Mouse (Mus musculus): ENCODE measurements around the gene Jdp2.
"Not testable (repeated sequence)": the region's sequence is repeated elsewhere in the genome, so short reads cannot be mapped to it uniquely, and the experiment has no call there.

The Jdp2 gene

DNA sequence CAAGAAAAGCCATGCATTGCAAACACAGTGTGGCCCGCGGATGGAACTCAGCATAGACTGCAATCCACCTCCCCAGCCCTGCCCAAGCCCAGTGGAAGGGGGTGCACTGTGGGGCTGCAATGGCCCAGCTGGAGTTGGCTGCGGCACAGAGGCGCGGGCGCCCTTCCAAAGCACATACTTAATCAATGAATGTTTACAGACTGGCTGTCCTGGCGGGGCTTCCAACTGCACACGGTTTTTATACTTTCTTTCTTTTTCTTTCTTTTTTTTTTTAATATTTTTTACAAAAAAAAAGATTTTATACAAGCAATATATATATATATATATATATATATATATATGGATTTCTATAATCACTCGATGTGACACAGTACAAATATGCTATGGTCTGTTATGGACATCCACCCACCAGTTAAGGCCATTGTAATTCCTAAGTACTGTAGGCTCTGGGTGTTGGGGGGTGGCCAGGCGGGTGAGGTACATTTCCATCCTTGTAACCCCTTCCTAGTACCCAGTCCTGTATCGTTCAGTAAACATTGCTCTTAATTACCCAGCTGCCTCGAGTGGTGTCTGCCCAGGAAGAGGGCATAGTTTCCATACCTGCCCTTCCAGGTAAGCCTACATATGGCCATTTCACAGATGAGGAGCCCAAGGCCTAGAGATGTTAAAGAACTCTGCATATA, 40.6 kb downstream of the Jdp2 start:
- DNase-seq: no peak

DNA sequence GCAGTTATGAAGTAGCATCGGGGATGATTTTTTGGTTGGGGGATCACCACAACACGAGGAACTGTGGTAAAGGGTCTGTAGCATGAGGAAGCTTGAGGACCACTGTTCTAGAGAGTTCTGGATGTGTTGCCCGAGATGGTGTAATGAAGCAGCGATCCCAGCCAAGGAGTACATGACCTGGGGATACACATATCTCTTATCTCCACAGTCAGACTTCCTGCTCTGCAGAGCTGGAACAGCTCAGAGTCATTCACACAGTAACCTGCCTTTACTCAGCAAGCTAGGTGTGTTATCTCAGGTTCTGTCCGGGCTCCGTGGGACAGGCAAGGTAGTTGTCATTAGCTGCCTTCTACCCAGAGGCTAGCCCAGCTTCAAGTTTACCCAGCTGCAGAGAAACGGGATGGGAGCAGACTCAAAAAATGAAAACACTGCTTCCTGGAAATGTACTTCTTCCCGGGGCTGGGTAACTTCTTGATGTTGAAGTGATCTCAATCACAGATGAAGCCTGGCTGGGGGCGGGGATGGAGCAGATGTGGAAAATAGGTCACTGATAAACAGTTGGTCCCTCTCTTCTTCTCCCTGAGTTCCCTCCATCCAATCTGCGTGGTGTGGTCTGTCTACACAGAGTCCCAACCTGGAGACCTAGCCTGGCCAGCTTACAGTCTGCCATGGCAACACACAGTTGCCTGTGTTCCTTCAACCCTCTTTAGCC, 42.2 kb downstream of the Jdp2 start:
- DNase-seq: no peak

DNA sequence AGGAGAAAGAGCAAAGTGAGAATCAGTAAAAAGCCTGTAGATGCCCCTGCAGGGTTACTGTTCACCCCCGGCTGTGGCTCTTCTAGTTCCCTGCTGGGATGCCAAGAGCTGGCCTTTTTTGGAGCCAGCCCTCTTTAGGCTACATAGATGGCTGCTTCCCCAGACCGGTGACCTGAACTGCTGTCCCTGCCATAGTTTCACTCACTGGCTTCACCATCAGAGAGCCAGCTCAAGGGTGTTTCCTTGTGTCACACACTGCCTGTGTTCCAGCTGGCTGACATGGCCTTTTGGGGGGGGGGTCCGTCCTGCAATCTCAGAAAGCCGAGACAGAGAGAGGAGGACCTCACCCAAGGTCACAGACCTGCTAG, 42.7 kb downstream of the Jdp2 start:
- DNase-seq: no peak

DNA sequence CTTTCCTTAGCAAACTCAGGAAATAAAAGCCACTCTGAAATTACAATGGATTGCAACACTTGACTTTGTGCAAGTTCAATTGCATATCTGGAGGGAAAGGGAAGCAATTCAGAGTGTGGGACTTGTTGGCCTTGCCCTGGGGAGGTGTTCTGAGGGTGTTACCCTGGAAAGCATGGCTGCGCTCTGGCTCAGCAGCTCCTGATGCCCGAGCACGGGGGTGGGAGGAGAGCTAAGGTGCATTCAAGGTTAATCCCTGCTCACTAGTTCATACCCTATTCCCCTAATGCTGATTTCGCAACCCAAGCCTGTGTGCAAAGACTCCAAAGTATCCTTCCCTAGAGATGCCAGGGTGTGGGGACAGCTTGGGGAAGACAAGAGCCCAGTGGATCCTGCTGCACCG, 44.9 kb downstream of the Jdp2 start:
- no peak for DNase-seq

DNA sequence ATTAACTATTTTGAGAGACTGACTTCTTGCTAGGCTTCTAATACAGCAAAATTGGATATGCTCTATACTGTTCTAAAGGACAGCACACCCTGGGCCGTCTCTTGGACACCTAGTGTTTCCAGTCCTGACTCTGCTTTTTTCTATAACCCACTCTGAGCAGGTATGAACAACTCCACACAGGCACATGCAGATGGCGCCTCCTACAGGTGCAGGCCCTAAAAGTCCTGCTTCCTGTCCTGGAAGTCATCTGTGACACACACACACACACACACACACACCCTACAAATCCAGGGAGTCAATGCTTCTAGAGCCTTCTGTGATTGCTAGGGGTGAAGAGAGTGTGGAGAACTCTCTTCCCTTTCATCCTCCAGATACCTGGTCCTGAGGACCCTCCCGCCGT, 46.8 kb downstream of the Jdp2 start:
- DNase-seq: no peak

DNA sequence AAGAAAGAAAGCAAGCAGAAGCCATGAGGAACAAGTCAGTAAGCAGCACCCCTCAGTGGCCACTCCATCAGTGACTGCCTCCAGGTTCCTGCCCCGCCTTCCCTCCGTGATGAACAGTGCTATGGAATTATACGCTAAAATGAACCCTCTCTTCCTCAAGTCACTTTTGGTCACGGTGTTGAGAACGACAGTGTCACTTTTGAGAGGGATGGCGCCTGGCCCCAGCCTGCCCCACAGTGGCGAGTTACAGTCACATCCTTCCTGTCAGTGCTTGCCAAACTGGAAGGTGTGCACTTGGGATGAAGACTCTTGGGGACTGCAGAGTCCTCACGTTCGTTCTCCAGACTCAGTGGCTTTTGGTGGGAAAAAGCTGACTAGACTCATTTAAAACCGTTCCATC, 48.5 kb downstream of the Jdp2 start:
- no peak for DNase-seq

DNA sequence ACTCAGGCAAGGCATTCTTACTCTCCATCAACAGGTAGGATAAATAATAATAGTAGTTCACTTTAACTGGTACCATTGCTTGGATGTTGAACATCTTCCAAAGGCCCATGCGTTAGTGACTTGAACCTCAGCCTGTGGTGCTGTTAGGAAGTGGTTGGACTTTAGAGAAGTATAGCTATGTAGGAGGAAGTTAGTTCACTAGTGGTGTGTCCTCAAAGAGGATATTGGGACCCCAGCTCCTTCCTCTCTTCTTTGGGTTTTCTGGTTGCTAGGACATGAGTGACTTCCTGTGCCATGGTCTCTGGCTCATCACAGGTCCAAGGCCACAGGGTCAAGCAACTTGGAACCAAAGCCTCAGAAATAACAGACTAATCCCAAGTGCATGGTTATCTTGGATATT, 49.1 kb downstream of the Jdp2 start:
- DNase-seq: no peak

DNA sequence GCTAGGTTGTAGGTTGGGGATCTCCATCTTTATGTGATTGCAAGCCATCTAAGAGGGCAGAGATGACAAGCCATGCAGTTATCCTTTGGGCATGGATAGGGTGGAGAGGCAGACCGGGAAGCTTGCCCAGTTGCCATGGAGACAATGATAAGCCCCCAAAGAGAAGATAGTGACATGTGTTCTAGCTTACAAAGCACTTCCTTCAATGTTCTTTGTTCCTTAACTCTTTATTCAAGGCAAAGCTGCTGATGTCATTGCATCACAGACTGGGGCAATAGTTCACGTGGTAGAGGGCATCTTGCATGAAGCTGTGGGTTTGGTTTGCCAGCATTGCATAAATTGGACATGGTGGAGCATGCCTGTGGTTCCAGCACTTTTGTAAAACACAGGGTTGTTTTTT, 60.5 kb downstream of the Jdp2 start:
- no peak for DNase-seq

DNA sequence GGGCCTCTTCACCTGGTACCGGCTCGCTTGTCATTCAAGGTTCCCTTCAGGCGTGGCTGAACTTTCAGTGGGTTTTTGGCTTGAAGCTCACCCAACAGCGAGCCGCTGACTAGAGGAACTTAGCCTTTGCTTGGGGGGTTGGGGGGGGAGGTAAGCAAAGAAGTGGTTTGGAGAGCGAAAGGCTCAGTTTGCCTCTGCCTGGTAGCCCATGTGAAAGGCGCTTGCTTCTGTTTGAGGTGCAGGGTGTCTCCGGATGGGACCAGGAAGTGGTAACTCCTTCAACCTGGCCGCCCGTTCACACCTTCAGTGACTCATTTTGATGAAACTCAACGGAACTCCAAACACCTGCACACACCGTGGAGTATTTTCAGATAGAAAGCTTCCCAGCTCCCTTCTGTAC, 62.0 kb downstream of the Jdp2 start:
- DNase-seq: no peak

DNA sequence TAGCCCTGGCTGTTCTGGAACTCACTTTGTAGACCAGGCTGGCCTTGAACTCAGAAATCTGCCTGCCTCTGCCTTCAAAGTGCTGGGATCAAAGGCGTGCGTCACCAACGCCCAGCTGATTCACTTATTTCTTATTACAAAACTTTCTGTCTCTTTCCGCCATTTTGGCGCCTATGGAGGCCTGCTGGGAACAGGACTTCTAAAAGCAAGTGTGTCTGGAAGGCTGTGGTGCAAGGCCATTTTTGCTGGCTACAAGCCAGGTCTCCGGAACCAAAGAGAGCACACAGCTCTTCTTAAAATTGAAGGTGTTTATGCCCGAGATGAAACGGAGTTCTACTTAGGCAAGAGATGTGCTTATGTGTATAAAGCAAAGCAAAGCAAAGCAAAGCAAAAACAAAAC, 63.4 kb downstream of the Jdp2 start:
- not testable (repeated sequence) for DNase-seq

DNA sequence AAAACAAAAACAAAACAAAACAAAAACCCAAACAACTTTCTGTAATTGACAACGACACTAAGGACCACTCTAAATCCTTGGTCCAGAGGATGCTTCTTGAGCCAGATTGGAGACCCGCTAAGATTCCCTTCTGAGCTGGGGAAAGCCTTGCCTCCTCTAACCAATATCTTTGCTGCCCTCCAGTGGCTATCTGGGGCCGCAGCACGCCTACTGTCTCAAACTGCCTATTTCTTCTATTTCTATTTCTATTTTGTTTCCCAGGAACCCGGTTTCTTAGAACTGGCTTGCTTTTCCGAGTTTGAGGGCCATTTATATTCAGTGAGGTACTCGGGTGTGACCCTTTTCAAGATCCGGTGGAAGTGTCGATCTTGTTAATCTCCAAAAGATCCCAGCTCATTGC, 64.1 kb downstream of the Jdp2 start:
- peak; percentile 76 for DNase-seq

DNA sequence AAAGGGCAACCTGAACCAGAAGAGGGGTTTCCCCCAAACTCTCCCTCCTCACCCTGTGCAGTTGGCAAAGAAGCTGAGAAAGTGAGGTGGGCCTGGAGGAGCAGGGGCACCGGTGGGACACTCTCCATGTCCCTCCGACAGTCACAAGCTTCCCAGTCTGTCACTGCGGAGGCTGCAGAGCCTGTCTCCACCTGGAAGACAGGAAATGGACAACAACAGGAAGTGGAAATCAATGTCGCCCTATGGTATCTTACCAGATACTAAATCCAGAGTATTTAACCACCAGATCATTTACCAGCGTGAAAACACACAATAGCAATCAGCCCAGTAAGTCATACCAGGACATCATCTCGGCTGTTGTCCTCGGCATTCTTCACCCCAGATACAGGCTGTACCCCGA, 67.3 kb downstream of the Jdp2 start:
- DNase-seq: no peak

DNA sequence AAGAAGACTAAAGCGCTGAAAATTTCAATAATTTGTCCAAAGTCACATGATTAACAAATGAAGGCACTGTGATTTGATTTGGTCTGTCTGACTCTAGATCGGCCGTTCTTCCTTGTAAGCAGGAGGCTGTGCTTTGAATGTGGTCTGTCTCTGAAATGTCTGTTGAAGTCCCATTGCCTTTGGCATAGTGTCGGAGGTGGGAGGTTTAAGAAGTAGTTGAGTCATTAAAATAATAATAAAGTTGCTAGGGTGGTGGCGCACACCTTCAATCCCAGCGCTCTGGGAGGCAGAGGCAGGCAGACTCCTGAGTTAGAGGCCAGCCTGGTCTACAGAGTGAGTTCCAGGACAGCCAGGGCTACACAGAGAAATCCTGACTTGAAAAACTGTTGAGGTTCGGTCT, 68.2 kb downstream of the Jdp2 start:
- no peak for DNase-seq

DNA sequence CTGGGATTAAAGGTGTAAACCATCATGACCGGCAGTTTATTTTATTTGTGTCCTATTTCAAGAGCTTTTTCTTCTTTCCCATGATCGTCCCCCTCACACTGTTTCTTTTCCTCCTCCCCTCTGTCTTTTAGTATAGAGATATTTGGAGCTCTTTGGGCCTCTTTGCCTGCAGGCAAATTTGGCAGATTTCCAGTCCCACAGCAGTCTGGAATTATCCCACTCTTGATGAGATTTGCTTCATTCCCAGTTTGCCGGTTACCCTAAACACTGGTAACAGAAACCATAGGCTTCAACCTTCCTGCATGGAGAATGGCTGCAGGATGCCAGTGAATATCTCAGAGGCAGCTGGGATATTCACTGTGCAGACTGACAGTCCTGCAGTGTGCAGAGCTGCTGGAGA, 69.9 kb downstream of the Jdp2 start:
- no peak for DNase-seq

DNA sequence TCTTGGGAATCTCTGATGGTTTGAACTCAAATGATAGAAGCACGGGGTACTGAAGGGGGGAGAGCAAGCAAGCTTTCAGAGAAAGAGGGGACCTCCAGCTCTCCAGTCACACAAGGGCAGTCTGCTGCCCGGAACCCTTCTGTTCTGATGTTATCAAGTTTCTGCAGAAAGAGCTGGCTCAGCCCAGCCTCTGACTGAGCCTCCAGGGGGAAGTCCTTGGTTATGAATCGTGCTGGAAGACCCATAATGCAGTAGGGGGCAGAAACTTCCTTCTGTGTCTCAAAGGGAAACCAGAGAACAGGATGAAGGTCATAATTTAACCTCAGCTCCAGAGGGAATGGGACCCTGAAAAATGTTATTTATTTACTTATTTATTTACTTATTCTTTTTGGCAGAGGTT, 71.3 kb downstream of the Jdp2 start:
- DNase-seq: no peak

DNA sequence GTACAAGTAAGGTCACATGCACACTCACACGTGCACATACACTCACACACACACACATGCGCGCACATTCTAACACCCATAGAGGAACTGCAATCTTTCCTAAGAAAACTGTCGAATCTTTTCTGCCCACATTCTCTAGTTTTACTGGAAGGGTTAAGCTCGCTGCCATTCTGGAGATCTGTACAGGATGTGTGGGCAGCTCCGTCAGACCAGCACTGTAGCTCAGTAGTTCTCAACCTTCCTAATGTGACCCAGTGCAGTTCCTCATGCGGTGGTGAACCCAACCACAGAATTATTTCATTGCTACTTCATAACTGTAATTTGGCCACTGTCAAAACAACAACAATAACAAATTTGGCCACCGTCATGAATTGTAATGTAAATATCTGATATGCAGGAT, 75.1 kb downstream of the Jdp2 start:
- DNase-seq: no peak

DNA sequence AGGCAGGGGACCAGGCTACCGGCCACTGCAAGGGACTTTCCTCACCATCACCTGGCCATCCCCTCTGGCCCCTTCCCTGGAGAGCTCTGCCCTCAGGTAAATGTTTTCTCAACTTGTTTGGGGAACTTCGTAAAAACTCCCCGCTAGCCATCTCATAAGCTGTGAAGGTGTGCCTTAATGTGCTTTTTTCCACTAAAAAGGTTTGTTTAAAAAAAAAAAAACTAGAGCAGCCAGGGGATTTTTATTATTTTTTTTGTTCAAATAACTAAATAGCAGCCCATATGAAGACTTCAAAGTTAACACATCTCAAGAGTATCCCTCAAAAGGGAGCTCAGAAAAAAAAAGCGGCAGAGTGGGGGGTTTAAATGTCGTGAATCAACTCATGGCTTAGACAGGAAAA, 80.3 kb downstream of the Jdp2 start:
- no peak for DNase-seq

DNA sequence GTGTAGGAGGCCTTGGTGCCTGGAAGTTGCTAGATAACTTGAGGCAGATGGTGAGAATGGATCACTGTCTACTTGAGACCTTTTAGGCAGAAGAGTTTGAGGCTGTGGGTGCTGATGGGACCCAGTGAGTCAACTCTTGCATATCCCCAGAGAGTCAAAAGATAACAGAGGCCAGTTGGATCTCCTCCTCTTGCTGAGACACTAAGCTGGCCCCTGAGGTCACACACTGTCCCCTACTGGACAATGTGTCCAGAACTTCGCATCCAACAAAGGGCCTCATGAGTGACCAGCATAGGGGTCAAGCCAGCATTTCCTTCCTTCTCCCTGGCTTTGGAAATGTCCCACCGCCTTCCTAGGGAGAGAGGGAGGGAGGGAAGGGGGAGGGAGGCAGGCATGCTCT, 81.0 kb downstream of the Jdp2 start:
- no peak for DNase-seq

DNA sequence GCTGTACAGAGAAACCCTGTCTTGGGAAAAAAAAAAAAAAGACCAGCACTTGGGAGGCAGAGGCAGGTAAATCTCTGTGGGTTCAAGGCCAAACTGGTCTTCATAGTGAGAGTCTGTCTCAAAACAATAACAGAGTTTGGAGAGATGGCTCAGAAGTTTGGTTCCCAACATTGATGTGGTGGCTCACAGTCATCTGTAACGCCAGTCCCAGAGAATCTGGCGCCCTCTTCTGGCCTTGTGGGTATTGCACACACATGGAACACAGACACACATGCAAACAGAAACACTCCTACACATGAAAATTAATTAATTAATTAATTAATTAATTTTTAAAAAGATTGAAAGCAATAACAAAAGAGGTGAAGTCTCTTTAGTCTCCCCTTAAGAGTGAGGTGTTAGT, 83.5 kb downstream of the Jdp2 start:
- no peak for DNase-seq

DNA sequence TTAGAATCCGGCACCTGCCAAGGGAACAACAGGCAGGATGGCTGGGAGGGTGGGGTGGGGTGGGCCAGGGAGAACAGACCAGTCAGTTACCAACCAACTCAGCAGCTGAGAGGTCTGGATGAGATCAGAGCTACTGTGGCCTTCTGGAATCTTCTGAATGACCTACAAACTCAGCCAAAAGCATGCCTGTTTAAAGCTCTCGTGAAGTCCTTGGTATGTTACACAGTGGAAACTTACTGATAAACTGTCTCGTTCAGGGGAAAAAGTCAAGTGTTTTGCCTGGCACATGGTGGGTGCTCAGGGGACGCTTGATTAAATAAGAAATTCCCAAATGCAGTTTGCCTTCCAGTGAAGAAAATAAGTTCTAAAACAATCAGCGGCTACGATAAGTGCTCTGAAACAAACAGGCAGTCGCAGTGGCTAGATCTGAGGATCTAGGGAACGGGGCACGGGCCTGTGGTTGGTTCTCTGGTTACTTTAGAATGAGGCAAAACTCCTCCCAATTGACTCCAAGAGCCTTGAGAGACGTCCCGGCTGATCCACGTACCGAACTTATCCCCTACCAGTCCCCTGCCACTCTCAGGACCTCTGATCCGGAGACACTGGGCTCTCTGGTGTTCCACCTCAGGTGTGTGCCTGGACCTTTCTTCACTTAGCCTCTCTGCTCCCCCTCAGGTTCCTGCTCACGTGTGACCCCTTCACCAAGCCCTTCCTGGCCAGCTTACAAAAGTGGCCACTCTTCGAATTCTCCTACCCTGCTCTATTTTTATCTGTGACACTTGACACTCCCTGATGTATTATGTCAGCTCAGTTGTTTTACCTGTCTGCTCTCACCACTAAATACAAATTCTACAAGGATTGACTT, 85.8 kb downstream of the Jdp2 start:
- DNase-seq: no peak

DNA sequence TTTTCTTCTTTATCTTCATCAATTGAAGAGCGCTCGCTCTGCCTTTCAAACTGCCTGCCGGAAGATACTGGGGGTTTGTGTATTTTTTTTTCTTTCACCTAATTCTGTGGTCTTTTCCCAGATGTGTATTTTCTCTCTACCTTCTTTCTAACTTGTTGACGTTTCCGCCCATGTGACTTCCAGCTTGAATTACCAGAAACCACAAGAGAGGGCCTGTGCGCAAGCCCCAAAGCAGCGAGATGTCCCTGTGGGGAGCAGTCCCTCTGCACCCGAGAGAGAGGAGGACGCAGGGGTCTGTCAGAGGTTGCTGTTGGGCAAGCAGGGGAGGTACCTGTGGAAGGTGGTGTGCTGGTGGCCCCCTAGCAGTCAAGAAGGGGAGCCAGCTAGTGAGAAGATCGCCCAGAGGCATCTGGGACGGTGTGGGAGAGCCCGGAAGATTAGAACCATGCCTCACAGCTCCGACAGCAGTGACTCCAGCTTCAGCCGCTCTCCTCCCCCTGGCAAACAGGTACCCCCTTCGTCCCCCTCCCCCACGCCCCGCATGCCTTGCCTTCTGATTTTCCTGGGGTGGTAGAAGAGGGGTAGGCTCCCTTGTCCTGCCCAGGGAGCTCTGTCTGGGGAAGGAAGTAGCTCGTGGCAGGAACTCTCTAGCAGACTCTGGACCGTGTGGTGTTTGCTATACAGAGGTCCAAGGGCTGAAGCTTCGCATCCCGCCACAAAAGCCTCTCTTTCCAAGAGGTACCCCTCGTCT, 87.8 kb downstream of the Jdp2 start, which contains the start of gene Batf:
Batf (plus strand) TSS at position 204 of the 751 bp plus-strand sequence.
- DNase-seq: no peak

DNA sequence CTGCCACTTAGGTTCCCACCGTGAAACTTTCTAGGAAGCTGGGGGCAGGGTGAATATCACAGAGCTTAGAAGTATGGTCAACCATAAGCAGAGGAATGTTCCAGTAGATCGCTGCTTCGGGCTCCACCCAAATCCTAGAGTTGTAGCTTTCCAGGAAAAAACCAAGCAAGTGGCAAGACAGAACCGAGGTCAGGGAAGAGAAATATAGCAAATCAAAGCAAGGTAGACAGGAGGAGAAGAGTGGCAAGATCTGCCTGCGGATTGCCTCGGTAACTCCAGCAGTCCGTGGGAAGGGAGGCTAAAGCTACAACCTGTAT, 88.3 kb downstream of the Jdp2 start:
- no peak for DNase-seq

DNA sequence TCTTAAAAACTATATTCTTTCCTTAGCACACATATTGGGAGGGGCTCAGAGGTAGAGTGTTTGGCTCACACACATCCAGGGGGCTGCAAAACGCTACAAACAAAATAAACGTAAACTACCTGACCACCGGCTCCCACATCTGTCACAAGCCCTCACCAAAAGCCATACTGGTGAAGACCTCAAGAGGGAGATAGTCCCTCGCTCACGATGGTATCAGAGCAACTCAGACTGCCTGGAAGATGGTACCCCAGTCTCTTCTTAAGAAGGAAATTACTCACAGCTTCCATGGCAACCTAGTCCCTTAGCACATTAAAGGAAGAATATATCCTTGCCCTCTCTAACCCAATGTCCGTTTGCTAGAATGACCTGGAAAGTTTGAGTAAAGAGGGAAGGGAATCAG, 89.0 kb downstream of the Jdp2 start:
- DNase-seq: no peak
